Mouse (Mus musculus) CH12.LX (cell line): ENCODE results near the gene Cnnm3. TPM values are rescaled to one million over a fixed set of nuclear protein-coding genes. Genes with fewer than 3 reads are reported as not detected.

ENCODE experiments used
- DNase-seq: peaks from one replicate; pipeline ENCODE4 v3.0.0-alpha.2; 2013; ENCODE audit errors: extremely low read depth
- H3K27ac ChIP-seq: 2 replicates; pipeline ENCODE4 v1.5.1; 2012; ENCODE audit warnings: low read depth, mild to moderate bottlenecking, control low read depth, moderate library complexity; ENCODE audit not compliant: insufficient read depth
- H3K27me3 ChIP-seq: replicated peaks from 2 replicates; pipeline ENCODE3; 2012; ENCODE audit warnings: inconsistent platforms
- H3K36me3 ChIP-seq, 2 experiments: replicated peaks in 1 of 2; 2 replicates each; pipeline versions ENCODE3 to v1.6.1; 2012; ENCODE audit warnings: inconsistent platforms in 1 of 2, low read length in 1 of 2, mild to moderate bottlenecking in 1 of 2, mixed read lengths in 1 of 2, moderate library complexity in 1 of 2; ENCODE audit not compliant: control insufficient read depth in 1 of 2, insufficient read depth in 1 of 2
- H3K4me1 ChIP-seq, 2 experiments: 2 replicates each; pipeline ENCODE4 v1.6.1; 2012; ENCODE audit warnings: inconsistent platforms in 1 of 2, moderate library complexity in 1 of 2; ENCODE audit not compliant: insufficient read depth in 2 of 2, control insufficient read depth in 1 of 2
- H3K4me2 ChIP-seq: 2 replicates; pipeline ENCODE4 v1.6.1; 2012; ENCODE audit warnings: low read depth, mild to moderate bottlenecking, control low read depth; ENCODE audit not compliant: poor library complexity, insufficient read depth, severe bottlenecking
- H3K4me3 ChIP-seq, 3 experiments: fragments of 150-350 bp in 1 of 3; sonication (generic) in 1 of 3; replicated peaks in 1 of 3; 2 replicates each; pipeline versions ENCODE3 to v1.5.1; 2011 to 2012; ENCODE audit warnings: low read depth in 2 of 3, low read length in 2 of 3, mild to moderate bottlenecking in 2 of 3, moderate library complexity in 2 of 3, control low read depth in 1 of 3, improper control_type of control experiment in 1 of 3, inconsistent platforms in 1 of 3, mixed read lengths in 1 of 3; ENCODE audit not compliant: poor library complexity in 1 of 3
- H3K79me2 ChIP-seq: replicated peaks from 2 replicates; pipeline ENCODE4 v1.6.1; 2012; ENCODE audit warnings: mild to moderate bottlenecking, moderate library complexity; ENCODE audit not compliant: control insufficient read depth, poor library complexity, insufficient read depth, severe bottlenecking; ENCODE audit errors: extremely low read depth
- H3K9ac ChIP-seq: 2 replicates; pipeline ENCODE4 v1.6.1; 2012; ENCODE audit warnings: low read depth, mild to moderate bottlenecking, control low read depth, moderate library complexity; ENCODE audit not compliant: insufficient read depth
- H3K9me3 ChIP-seq: replicated peaks from 2 replicates; pipeline ENCODE3; 2012; ENCODE audit warnings: low read length, inconsistent platforms, mixed read lengths
- CHD2 ChIP-seq: IDR thresholded peaks from 2 replicates; pipeline ENCODE4 v1.6.1; 2011; ENCODE audit warnings: low read length, improper control_type of control experiment
- E2F4 ChIP-seq: IDR thresholded peaks from 2 replicates; pipeline ENCODE4 v1.6.1; 2011; ENCODE audit warnings: low read depth, low read length, improper control_type of control experiment; ENCODE audit not compliant: insufficient replicate concordance
- ELF1 ChIP-seq: IDR thresholded peaks from 2 replicates; pipeline ENCODE4 v1.6.1; 2014; ENCODE audit warnings: low read depth, mild to moderate bottlenecking, inconsistent platforms, low read length, improper control_type of control experiment
- EP300 ChIP-seq: IDR thresholded peaks from 2 replicates; pipeline ENCODE4 v1.6.1; 2011; ENCODE audit warnings: low read length, improper control_type of control experiment
- IRF4 ChIP-seq: IDR thresholded peaks from 2 replicates; pipeline ENCODE4 v1.6.1; 2014; ENCODE audit warnings: low read depth, mild to moderate bottlenecking, inconsistent platforms, low read length, improper control_type of control experiment
- JUN ChIP-seq: IDR thresholded peaks from 2 replicates; pipeline ENCODE4 v1.6.1; 2011; ENCODE audit warnings: low read depth, mild to moderate bottlenecking, low read length, improper control_type of control experiment, moderate library complexity; ENCODE audit not compliant: insufficient read depth
- JUND ChIP-seq: conservative IDR thresholded peaks from 2 replicates; pipeline ENCODE4 v1.6.1; 2011; ENCODE audit warnings: low read depth, low read length, improper control_type of control experiment
- KAT2A ChIP-seq: IDR thresholded peaks from 2 replicates; pipeline ENCODE4 v1.6.1; 2012; ENCODE audit warnings: low read length, improper control_type of control experiment, inconsistent platforms; ENCODE audit not compliant: insufficient replicate concordance
- MAFK ChIP-seq: IDR thresholded peaks from 2 replicates; pipeline ENCODE4 v1.6.1; 2011; ENCODE audit warnings: low read length, improper control_type of control experiment; ENCODE audit not compliant: insufficient replicate concordance
- MAX ChIP-seq: IDR thresholded peaks from 2 replicates; pipeline ENCODE4 v1.6.1; 2011; ENCODE audit warnings: low read length, improper control_type of control experiment
- MAZ ChIP-seq: IDR thresholded peaks from 2 replicates; pipeline ENCODE4 v1.6.1; 2012; ENCODE audit warnings: low read depth, mild to moderate bottlenecking, inconsistent platforms, low read length, improper control_type of control experiment, moderate library complexity
- MEF2A ChIP-seq: IDR thresholded peaks from 2 replicates; pipeline ENCODE4 v1.6.1; 2014; ENCODE audit warnings: low read depth, mild to moderate bottlenecking, inconsistent platforms, low read length, improper control_type of control experiment, borderline replicate concordance
- MXI1 ChIP-seq: IDR thresholded peaks from 2 replicates; pipeline ENCODE4 v1.6.1; 2011; ENCODE audit warnings: mild to moderate bottlenecking, low read depth, low read length, improper control_type of control experiment
- NELFE ChIP-seq: IDR thresholded peaks from 2 replicates; pipeline ENCODE4 v1.6.1; 2011; ENCODE audit warnings: low read depth, low read length, improper control_type of control experiment
- PAX5 ChIP-seq: IDR thresholded peaks from 2 replicates; pipeline ENCODE4 v1.6.1; 2012; ENCODE audit warnings: low read length, inconsistent platforms, mixed read lengths
- POLR2A ChIP-seq: IDR thresholded peaks from 2 replicates; pipeline ENCODE4 v1.6.1; 2011; ENCODE audit warnings: low read depth, mild to moderate bottlenecking, improper control_type of control experiment, low read length
- RCOR1 ChIP-seq: conservative IDR thresholded peaks from 2 replicates; pipeline ENCODE4 v1.6.1; 2012; ENCODE audit warnings: low read depth, mild to moderate bottlenecking, inconsistent platforms, low read length, improper control_type of control experiment
- SIN3A ChIP-seq: IDR thresholded peaks from 2 replicates; pipeline ENCODE4 v1.6.1; 2012; ENCODE audit warnings: low read length, improper control_type of control experiment, inconsistent platforms
- SMC3 ChIP-seq: IDR thresholded peaks from 2 replicates; pipeline ENCODE4 v1.6.1; 2011; ENCODE audit warnings: low read depth, low read length, improper control_type of control experiment
- TCF12 ChIP-seq: IDR thresholded peaks from 2 replicates; pipeline ENCODE4 v1.6.1; 2014; ENCODE audit warnings: low read depth, mild to moderate bottlenecking, inconsistent platforms, low read length, improper control_type of control experiment
- UBTF ChIP-seq: IDR thresholded peaks from 2 replicates; pipeline ENCODE4 v1.6.1; 2012; ENCODE audit warnings: low read depth, mild to moderate bottlenecking, inconsistent platforms, low read length, improper control_type of control experiment, moderate library complexity
- USF1 ChIP-seq: IDR thresholded peaks from 2 replicates; pipeline ENCODE4 v1.6.1; 2014; ENCODE audit warnings: low read depth, mild to moderate bottlenecking, inconsistent platforms, low read length, improper control_type of control experiment
- ZC3H11A ChIP-seq: IDR thresholded peaks from 2 replicates; pipeline ENCODE4 v1.6.1; 2012; ENCODE audit warnings: low read depth, mild to moderate bottlenecking, inconsistent platforms, low read length, improper control_type of control experiment
- ZKSCAN1 ChIP-seq: IDR thresholded peaks from 2 replicates; pipeline ENCODE4 v1.6.1; 2012; ENCODE audit warnings: low read depth, inconsistent platforms, low read length, improper control_type of control experiment, borderline replicate concordance
- ZNF384 ChIP-seq: IDR thresholded peaks from 2 replicates; pipeline ENCODE4 v1.6.1; 2012; ENCODE audit warnings: low read depth, low read length, improper control_type of control experiment, inconsistent platforms
- dilution Hi-C: fragments of 300-500 bp; cut with MboI; formaldehyde crosslinking; loops from 2 replicates; pipeline ENCODE4 v1.14.3; 2020; ENCODE audit warnings: low sequenced_read_pairs; ENCODE audit not compliant: extremely low pct_unique_long_range_greater_than_20kb, extremely low pct_ligation_motif_present
- in situ Hi-C: fragments of 300-500 bp; cut with MboI; formaldehyde crosslinking; loops from 3 replicates; pipeline ENCODE4 v1.14.3; 2019; ENCODE audit warnings: low sequenced_read_pairs, low pct_ligation_motif_present, low pct_unique_long_range_greater_than_20kb, mixed read lengths
- polyA plus RNA-seq: library from polyadenylated mRNA; unstranded; fragments of >175 nt; gene quantifications from 2 replicates; pipeline ENCODE4 v1.2.1, GENCODE M21; 2012; ENCODE audit warnings: low read depth; ENCODE audit not compliant: insufficient read length
- total RNA-seq, 2 experiments: library from RNA; depleted of rRNA; stranded (reverse); fragments of 300-350 nt in 1 of 2; fragments of >200 nt in 1 of 2; gene quantifications; 2 replicates each; pipeline ENCODE4 v1.2.3; 2012 to 2014

The Cnnm3 gene
- total and polyA plus RNA-seq, 3 experiments, result 3.0 to 9.2 (median 8.8) TPM

DNA sequence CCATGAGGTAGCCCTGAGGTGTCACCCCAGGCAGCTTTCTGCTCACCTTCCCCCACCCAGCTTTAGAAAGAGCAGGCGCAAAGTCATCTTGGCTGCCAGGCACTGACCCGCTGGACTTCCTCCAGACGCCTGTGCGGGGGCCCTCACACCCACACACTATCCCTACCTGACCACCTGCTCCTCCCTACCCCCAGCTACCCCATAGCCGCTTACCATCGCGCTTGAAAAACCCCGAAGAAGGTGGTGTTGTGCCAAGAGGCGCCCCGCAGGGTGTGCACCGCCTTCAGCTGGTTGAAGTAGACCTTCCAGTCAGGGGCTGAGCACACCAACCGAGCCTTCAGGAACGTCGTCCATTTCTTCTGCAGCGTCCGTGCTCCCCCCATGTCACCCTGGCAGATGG is 40.8 kb downstream of the Cnnm3 start:
- no peak for DNase-seq
- no peak overlapping the region for H3K4me2 ChIP-seq
- H3K27ac ChIP-seq, result no peak overlapping the region
- TF ChIP-seq MAZ (no peak), JUND (no peak), IRF4 (no peak), KAT2A (no peak), JUN (no peak), ZC3H11A (no peak), POLR2A (no peak), RCOR1 (no peak), USF1 (no peak), PAX5 (no peak)
- no peaks in the 10 kb centered on the region for H3K79me2 ChIP-seq
- peaks cover 8% of the 10 kb centered on the region for H3K27me3 ChIP-seq
- dilution Hi-C loops (no loop called here), in situ Hi-C loops (no loop called here)
- H3K9ac ChIP-seq, result no peak overlapping the region
- H3K9me3 ChIP-seq, result no peaks in the 10 kb centered on the region
- peaks cover 8 to 23% of the 10 kb centered on the region in 2 experiments for H3K4me1 ChIP-seq
- H3K4me3 ChIP-seq, result no peak overlapping the region
- peaks cover 26 to 43% of the 10 kb centered on the region in 2 experiments for H3K36me3 ChIP-seq

- Histone ChIP-seq H3K36me3 (peaks cover 19 to 33% of the 10 kb centered on the region in 2 experiments), H3K27ac (no peak overlapping the region), H3K9ac (no peak overlapping the region), H3K4me3 (no peak overlapping the region), H3K4me1 (peaks cover 14 to 40% of the 10 kb centered on the region in 2 experiments), H3K4me2 (no peak overlapping the region), H3K27me3 (peaks cover 30% of the 10 kb centered on the region), H3K9me3 (no peaks in the 10 kb centered on the region), H3K79me2 (no peaks in the 10 kb centered on the region)
- in situ Hi-C loops (loop anchor here (5.0 kb wide), 1 partner anchor 77 kb away; no protein-coding TSS in a partner anchor), dilution Hi-C loops (no loop called here)
- no peak for TF ChIP-seq SMC3
- TF ChIP-seq ZKSCAN1, result no peak
- TF ChIP-seq ZNF384, result no peak
- TF ChIP-seq NELFE, result no peak
- TF ChIP-seq MAZ, result no peak
- no peak for TF ChIP-seq MAFK
- no peak for TF ChIP-seq E2F4
- TF ChIP-seq ELF1, result no peak
- TF ChIP-seq TCF12, result no peak
- no peak for TF ChIP-seq SIN3A
- TF ChIP-seq MAX, result no peak
- no peak for TF ChIP-seq UBTF
- no peak for TF ChIP-seq RCOR1
- no peak for TF ChIP-seq CHD2
- no peak for TF ChIP-seq EP300
- TF ChIP-seq MXI1, result no peak
- TF ChIP-seq MEF2A, result no peak
- DNase-seq, result no peak
These were observed 43.1 kb downstream of the Cnnm3 start for GRCm38 (mm10) chr1:36554633-36555399.
